Mouse (Mus musculus) spleen, adult 10 weeks (tissue): ENCODE measurements around the gene Wasf3. TPM values are rescaled to one million over a fixed set of nuclear protein-coding genes. Genes with fewer than 3 reads are reported as not detected.

Experiments
- polyA plus RNA-seq: library from polyadenylated mRNA; stranded (reverse); fragments of 350-450 nt; fragmentation: Illumina TruSeq; extraction: RNeasy Lipid Tissue Mini Kit (QIAGEN cat#74804); gene quantifications from one replicate; pipeline ENCODE4 v1.2.3, GENCODE M21; 2015; ENCODE audit warnings: low replicate concordance; ENCODE audit not compliant: insufficient read depth

Wasf3 gene
- 1.4 TPM for polyA plus RNA-seq

GRCm38 (mm10) chr5:146384935-146385591, at the start of gene Wasf3:
Wasf3 (plus strand) TSS chr5:146384985.

GRCm38 (mm10) chr5:146481665-146482064, 96.9 kb downstream of the Wasf3 start, which contains the start of gene Gm6408:
Gm6408 (plus strand) TSS chr5:146481965.

GRCm38 (mm10) chr5:146491063-146491462, 106.3 kb downstream of the Wasf3 start, which contains the start of gene Gm6370:
Gm6370 (plus strand) TSS chr5:146491363.

GRCm38 (mm10) chr5:146502099-146502498, 117.3 kb downstream of the Wasf3 start, which contains the start of gene 4930449I24Rik:
4930449I24Rik (plus strand) TSS chr5:146502399.

GRCm38 (mm10) chr5:146513823-146514222, 129.0 kb downstream of the Wasf3 start, which contains the start of gene Gm3402:
Gm3402 (plus strand) TSS chr5:146514123.

Other genes with a start within 250 kb of the Wasf3 start
- gene Gm5565, start 224.4 kb upstream of the Wasf3 start, polyA plus RNA-seq = not detected
- gene Gm6309, start 214.3 kb upstream of the Wasf3 start, polyA plus RNA-seq = not detected
- 0.80 TPM for gene 1700001J03Rik, start 199.7 kb upstream of the Wasf3 start, polyA plus RNA-seq
- 46.7 TPM for gene Rnf6, start 163.4 kb upstream of the Wasf3 start, polyA plus RNA-seq
- gene Cdk8, start 153.8 kb upstream of the Wasf3 start, polyA plus RNA-seq = 49.3 TPM
- gene Gm6408, start 97.0 kb downstream of the Wasf3 start, polyA plus RNA-seq = not detected
- not detected for gene Gm6370, start 106.4 kb downstream of the Wasf3 start, polyA plus RNA-seq
- not detected for gene 4930449I24Rik, start 117.4 kb downstream of the Wasf3 start, polyA plus RNA-seq
- not detected for gene Gm3402, start 129.1 kb downstream of the Wasf3 start, polyA plus RNA-seq
- gene Gm3404, start 140.8 kb downstream of the Wasf3 start, polyA plus RNA-seq = not detected
- gene Gm3409, start 152.7 kb downstream of the Wasf3 start, polyA plus RNA-seq = not detected
- gene Gm3415, start 171.2 kb downstream of the Wasf3 start, polyA plus RNA-seq = not detected
- gene Gpr12, start 200.3 kb downstream of the Wasf3 start, polyA plus RNA-seq = not detected